Mouse (Mus musculus) cerebellum, adult 8-10 months (tissue): Measurements from ENCODE around the gene Styx.
A peak's percentile ranks its signal among the peaks of the same experiment; 100 is the strongest.
"Not testable (repeated sequence)": the region's sequence is repeated elsewhere in the genome, so short reads cannot be mapped to it uniquely, and the experiment has no call there.

Experiments used
- DNase-seq: peaks from one replicate; pipeline ENCODE4 v3.0.0; 2022

Styx gene

GRCm38 (mm10) chr14:45364211-45365195, 13.6 kb downstream of the Styx start:
- DNase-seq = peak; percentile 55

- no peak for DNase-seq
Measured at GRCm38 (mm10) chr14:45365196-45365587, 14.3 kb downstream of the Styx start.

GRCm38 (mm10) chr14:45378771-45379170, 27.9 kb downstream of the Styx start:
- no peak for DNase-seq

- DNase-seq = no peak
Measured at GRCm38 (mm10) chr14:45380756-45381155, 29.9 kb downstream of the Styx start.

GRCm38 (mm10) chr14:45382912-45383311, 32.0 kb downstream of the Styx start:
- DNase-seq = no peak

GRCm38 (mm10) chr14:45385596-45385995, 34.7 kb downstream of the Styx start:
- no peak for DNase-seq

GRCm38 (mm10) chr14:45387480-45387879, 36.6 kb downstream of the Styx start:
- no peak for DNase-seq

GRCm38 (mm10) chr14:45388345-45389181, 37.7 kb downstream of the Styx start:
- peak; percentile 93 for DNase-seq

- no peak for DNase-seq
Measured at GRCm38 (mm10) chr14:45389194-45389593, 38.3 kb downstream of the Styx start.

- DNase-seq = no peak
Measured at GRCm38 (mm10) chr14:45399836-45400235, 48.9 kb downstream of the Styx start.

- DNase-seq = no peak
Measured at GRCm38 (mm10) chr14:45403651-45404050, 52.8 kb downstream of the Styx start.

GRCm38 (mm10) chr14:45404813-45405212, 53.9 kb downstream of the Styx start, which contains the start of gene Gnpnat1:
Gene Gnpnat1, minus strand, starts transcription at chr14:45404913.
- DNase-seq = not testable (repeated sequence)

- DNase-seq = no peak
Measured at GRCm38 (mm10) chr14:45416265-45416664, 65.4 kb downstream of the Styx start.

GRCm38 (mm10) chr14:45418553-45418952, 67.7 kb downstream of the Styx start:
- DNase-seq = no peak

- DNase-seq = no peak
Measured at GRCm38 (mm10) chr14:45419323-45419722, 68.4 kb downstream of the Styx start.

- DNase-seq = no peak
Measured at GRCm38 (mm10) chr14:45422371-45422770, 71.5 kb downstream of the Styx start.

GRCm38 (mm10) chr14:45423220-45423619, 72.3 kb downstream of the Styx start:
- DNase-seq = peak; percentile 50

- DNase-seq = no peak
Measured at GRCm38 (mm10) chr14:45430066-45430842, 79.4 kb downstream of the Styx start.

- no peak for DNase-seq
Measured at GRCm38 (mm10) chr14:45432003-45432402, 81.1 kb downstream of the Styx start.

GRCm38 (mm10) chr14:45434220-45434619, 83.3 kb downstream of the Styx start:
- no peak for DNase-seq

GRCm38 (mm10) chr14:45438250-45438930, 87.5 kb downstream of the Styx start:
- DNase-seq = no peak

- DNase-seq = no peak
Measured at GRCm38 (mm10) chr14:45438931-45439275, 88.0 kb downstream of the Styx start.
